Mouse (Mus musculus) midbrain, embryonic 16.5 days (tissue): ENCODE measurements around the gene Bola2. TPM values are rescaled to one million over a fixed set of nuclear protein-coding genes. Genes with fewer than 3 reads are reported as not detected.
A peak's percentile ranks its signal among the peaks of the same experiment; 100 is the strongest.

ENCODE experiments used
- ATAC-seq: fragments of 200-750 bp; cut with Nextera tagmentation; 2 replicates; pipeline ENCODE4 v1.8.0; 2017; ENCODE audit warnings: moderate TSS enrichment
- H3K27ac ChIP-seq: fragments of 300-500 bp; sonication (generic); 2 replicates; pipeline ENCODE4 v1.5.1; 2014; ENCODE audit warnings: mild to moderate bottlenecking, low read length, mixed read lengths
- H3K27me3 ChIP-seq: fragments of 300-500 bp; sonication (generic); 2 replicates; pipeline ENCODE4 v1.6.1; 2014; ENCODE audit warnings: low read depth, low read length, mixed read lengths; ENCODE audit not compliant: control insufficient read depth, insufficient read depth
- H3K36me3 ChIP-seq: fragments of 300-500 bp; sonication (generic); 2 replicates; pipeline ENCODE4 v1.6.1; 2014; ENCODE audit warnings: mild to moderate bottlenecking, low read length, moderate library complexity, mixed read lengths; ENCODE audit not compliant: control insufficient read depth, insufficient read depth
- H3K4me1 ChIP-seq: fragments of 300-500 bp; sonication (generic); 2 replicates; pipeline ENCODE4 v1.6.1; 2014; ENCODE audit warnings: mild to moderate bottlenecking, low read length, mixed read lengths; ENCODE audit not compliant: control insufficient read depth, insufficient read depth
- H3K4me2 ChIP-seq: fragments of 300-500 bp; sonication (generic); 2 replicates; pipeline ENCODE4 v1.6.1; 2014; ENCODE audit warnings: mild to moderate bottlenecking, low read length, mixed read lengths
- H3K4me3 ChIP-seq: fragments of 300-500 bp; sonication (generic); 2 replicates; pipeline ENCODE4 v1.5.1; 2014; ENCODE audit warnings: low read depth, mild to moderate bottlenecking, low read length, moderate library complexity, mixed read lengths
- H3K9ac ChIP-seq: fragments of 300-500 bp; sonication (generic); 2 replicates; pipeline ENCODE4 v1.6.1; 2014; ENCODE audit warnings: low read depth, low read length, mixed read lengths
- H3K9me3 ChIP-seq: fragments of 300-500 bp; sonication (generic); replicated peaks from 2 replicates; pipeline ENCODE4 v1.6.1; 2014; ENCODE audit warnings: mild to moderate bottlenecking, low read length, mixed read lengths; ENCODE audit not compliant: control insufficient read depth, poor library complexity, severe bottlenecking
- WGBS: fragments of 180-500 bp; shearing (Covaris S2); extraction: QIAGEN DNeasy Blood & Tissue Kit; methylation state at CpG from one replicate; pipeline ENCODE4 v1.1.7; 2014; 5-methylcytosine and 5-hydroxymethylcytosine counted together
- polyA plus RNA-seq: library from polyadenylated mRNA; unstranded; fragments of >200 nt; fragmentation: Nextera tagmentation; extraction: Ambion mirVana; gene quantifications from 2 replicates; pipeline ENCODE4 v1.2.1, GENCODE M21; 2015

The Bola2 gene
- polyA plus RNA-seq = 113 and 120 TPM in 2 replicates

DNA sequence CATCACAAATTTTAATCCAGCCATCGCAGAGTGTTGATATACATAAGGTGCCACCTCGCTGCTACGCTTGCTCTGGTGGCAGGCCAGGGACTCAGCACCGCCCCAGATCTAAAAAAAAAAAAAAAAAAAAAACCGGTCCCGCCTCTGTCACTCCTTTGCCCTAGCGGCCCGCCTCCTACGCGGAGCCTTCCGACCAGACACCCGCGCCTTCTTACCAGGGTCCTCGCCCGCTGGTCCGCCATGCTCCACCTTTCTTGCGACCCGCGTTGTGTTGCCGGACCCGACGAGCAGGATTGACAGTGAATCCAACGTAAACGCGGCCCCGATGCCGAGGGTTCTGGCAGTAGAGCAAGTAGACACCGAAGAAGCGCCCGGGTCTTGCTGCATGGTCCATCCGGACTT lies at the start of gene Bola2:
TSS of gene Bola2 (plus strand) at position 192 of the 402 bp plus-strand sequence.
- WGBS = under 1% methylated on average over 31 of the region's 31 CpGs
- H3K9me3 ChIP-seq = no peaks in the 10 kb centered on the region
- H3K4me2 ChIP-seq = peak within 1 kb of the TSS; percentile 89
- H3K27ac ChIP-seq = peak within 1 kb of the TSS; percentile 93
- ATAC-seq = peak; percentile 49
- peak within 1 kb of the TSS; percentile 91 for H3K9ac ChIP-seq
- peak within 1 kb of the TSS; percentile 83 for H3K4me3 ChIP-seq
- no peaks in the 10 kb centered on the region for H3K27me3 ChIP-seq
- H3K36me3 ChIP-seq = peaks cover 28% of the 10 kb centered on the region
- H3K4me1 ChIP-seq = peaks cover 24% of the 10 kb centered on the region

DNA sequence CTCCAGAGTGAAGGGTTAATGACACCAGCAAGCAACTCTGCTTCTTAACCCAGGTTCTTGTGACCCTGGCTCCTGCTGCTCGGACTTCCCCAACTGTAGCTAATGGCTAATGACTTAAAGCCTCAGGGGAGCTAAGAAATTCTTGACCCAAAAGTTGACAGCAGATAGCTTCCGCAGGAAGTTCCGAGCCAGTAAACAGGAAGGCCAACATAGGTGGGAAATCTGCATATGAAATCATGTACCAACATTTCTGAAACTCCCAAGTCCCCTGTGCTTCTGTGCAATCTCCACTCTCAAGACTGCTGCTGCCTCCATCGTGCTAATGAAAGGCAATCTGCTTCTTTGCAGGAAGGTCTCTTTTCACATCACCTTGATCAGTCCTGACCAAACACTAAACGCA lies 49.5 kb upstream of the Bola2 start:
- Histone ChIP-seq H3K4me1 (peaks cover 11% of the 10 kb centered on the region), H3K36me3 (no peaks in the 10 kb centered on the region), H3K9ac (no peak overlapping the region), H3K27me3 (no peaks in the 10 kb centered on the region), H3K4me3 (no peak overlapping the region), H3K9me3 (no peaks in the 10 kb centered on the region), H3K27ac (no peak overlapping the region), H3K4me2 (no peak overlapping the region)
- ATAC-seq = no peak
- 67% methylated on average over 5 of the region's 5 CpGs for WGBS

- H3K9me3 ChIP-seq = no peaks in the 10 kb centered on the region
- H3K4me1 ChIP-seq = peaks cover 11% of the 10 kb centered on the region
- H3K27ac ChIP-seq = peak overlapping the region; percentile 96
- WGBS = 77% methylated on average over 4 of the region's 4 CpGs
- no peaks in the 10 kb centered on the region for H3K36me3 ChIP-seq
- H3K4me2 ChIP-seq = peak overlapping the region; percentile 64
- H3K27me3 ChIP-seq = no peaks in the 10 kb centered on the region
- H3K9ac ChIP-seq = no peak overlapping the region; the same call in 1 of the 2 replicates
- no peak for ATAC-seq
- H3K4me3 ChIP-seq = peak overlapping the region; percentile 69
These were observed 46.7 kb upstream of the Bola2 start for GRCm38 (mm10) chr7:126648486-126648885.

DNA sequence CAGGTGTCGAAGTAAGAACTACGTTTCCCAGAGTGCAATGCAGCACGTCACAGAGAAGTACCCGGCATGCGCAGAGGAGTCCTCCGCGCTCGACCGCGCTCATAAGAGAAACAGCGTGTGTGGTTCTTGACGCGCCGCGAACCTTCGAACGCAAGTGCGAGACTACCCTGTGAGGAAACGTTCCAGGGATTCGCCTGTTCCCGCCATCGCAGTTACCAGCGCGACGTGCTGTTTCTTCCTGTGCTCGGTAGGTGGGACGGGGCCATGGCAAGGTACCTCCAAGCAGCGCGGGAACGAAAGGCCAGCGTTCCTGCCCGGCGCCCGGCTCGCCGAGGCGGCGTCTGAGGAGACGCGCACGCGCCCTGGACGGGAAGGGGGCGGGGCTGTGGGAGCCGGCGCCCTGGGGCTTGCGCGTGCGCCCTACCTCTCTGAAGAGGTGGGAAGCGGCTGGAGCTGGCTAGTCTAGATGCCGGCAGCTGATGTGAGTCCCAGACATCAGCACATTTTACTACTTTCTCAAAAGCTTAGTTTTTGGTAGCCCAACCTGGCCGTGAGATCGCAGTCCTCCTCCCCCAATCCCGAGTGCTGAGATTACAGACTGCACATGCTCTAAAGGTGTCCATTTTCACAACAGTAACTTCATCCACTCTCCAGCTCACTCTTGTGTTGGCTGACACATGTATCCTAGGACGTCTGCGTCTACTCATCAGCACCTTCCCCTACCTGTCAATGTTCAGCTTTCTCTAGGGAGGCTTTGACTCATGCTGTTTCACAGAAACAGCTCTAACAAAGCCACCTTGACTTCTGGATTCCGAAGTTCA lies 45.8 kb upstream of the Bola2 start, which contains the start of gene Sgf29:
TSS of gene Sgf29 (plus strand) at position 79 of the 821 bp plus-strand sequence.
- Histone ChIP-seq H3K36me3 (no peaks in the 10 kb centered on the region), H3K4me3 (peak within 1 kb of the TSS; percentile 69), H3K4me1 (peaks cover 11% of the 10 kb centered on the region), H3K9ac (peak within 1 kb of the TSS; percentile 74), H3K27ac (peak within 1 kb of the TSS; percentile 96), H3K9me3 (no peaks in the 10 kb centered on the region), H3K4me2 (peak within 1 kb of the TSS; percentile 64), H3K27me3 (no peaks in the 10 kb centered on the region)
- WGBS = 1% methylated on average over 57 of the region's 57 CpGs
- ATAC-seq = peak; percentile 99

- H3K36me3 ChIP-seq = no peaks in the 10 kb centered on the region
- peaks cover 11% of the 10 kb centered on the region for H3K4me1 ChIP-seq
- WGBS = 89% methylated on average over 2 of the region's 2 CpGs
- no peak overlapping the region for H3K9ac ChIP-seq
- H3K4me2 ChIP-seq = no peak overlapping the region
- H3K9me3 ChIP-seq = no peaks in the 10 kb centered on the region
- no peak overlapping the region for H3K27ac ChIP-seq
- no peak overlapping the region for H3K4me3 ChIP-seq
- no peaks in the 10 kb centered on the region for H3K27me3 ChIP-seq
- ATAC-seq = no peak
These were observed 44.3 kb upstream of the Bola2 start for GRCm38 (mm10) chr7:126650852-126651251.

- H3K9me3 ChIP-seq = no peaks in the 10 kb centered on the region
- peaks cover 8% of the 10 kb centered on the region for H3K4me1 ChIP-seq
- H3K4me2 ChIP-seq = no peak overlapping the region
- no peak overlapping the region for H3K4me3 ChIP-seq
- ATAC-seq = no peak
- no peaks in the 10 kb centered on the region for H3K36me3 ChIP-seq
- H3K9ac ChIP-seq = no peak overlapping the region
- no peak overlapping the region for H3K27ac ChIP-seq
- 91% methylated on average over 2 of the region's 2 CpGs for WGBS
- no peaks in the 10 kb centered on the region for H3K27me3 ChIP-seq
These were observed 41.2 kb upstream of the Bola2 start for GRCm38 (mm10) chr7:126653991-126654390.

DNA sequence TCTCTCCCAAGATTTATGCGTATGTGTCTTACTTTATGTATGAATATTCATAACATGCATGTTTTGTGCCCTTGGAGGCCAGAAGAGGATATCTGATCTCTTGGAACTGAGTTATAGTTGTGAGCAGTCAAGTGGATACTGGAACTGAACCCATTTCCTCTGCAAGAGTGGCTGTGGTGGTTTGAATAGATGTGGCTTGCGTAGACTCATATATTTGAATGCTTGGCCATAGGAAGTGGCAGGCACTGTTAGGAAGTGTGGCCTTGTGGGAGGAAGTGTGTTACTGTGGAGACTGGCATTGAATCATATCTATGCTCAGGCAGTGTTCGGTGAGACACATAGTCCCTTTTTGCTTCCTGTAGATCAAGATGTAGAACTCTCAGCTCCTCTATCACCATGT lies 39.5 kb upstream of the Bola2 start:
- Histone ChIP-seq H3K27me3 (no peaks in the 10 kb centered on the region), H3K27ac (no peak overlapping the region), H3K4me3 (no peak overlapping the region), H3K9ac (no peak overlapping the region), H3K4me1 (no peaks in the 10 kb centered on the region), H3K36me3 (no peaks in the 10 kb centered on the region), H3K4me2 (no peak overlapping the region), H3K9me3 (no peaks in the 10 kb centered on the region)
- no peak for ATAC-seq
- WGBS = 96% methylated on average over 3 of the region's 3 CpGs

DNA sequence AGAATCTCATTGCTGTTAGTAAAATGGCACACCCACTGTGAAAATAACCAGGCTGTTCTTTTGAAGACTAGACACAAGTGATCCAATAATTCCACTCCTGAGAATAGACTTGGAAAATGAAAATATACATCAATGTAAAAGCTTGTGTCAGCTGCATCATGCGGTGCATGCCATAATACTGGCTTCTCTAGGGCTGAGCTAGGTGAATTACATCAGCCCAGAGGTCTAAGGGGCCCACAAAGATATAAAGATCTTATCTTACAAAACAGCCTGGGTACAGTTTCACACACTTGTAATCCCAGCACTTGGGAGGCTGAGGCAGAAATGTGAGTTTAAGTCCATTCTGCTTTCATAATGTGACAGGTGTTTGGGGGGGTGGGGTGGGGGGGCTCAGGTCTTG lies 37.7 kb upstream of the Bola2 start:
- Histone ChIP-seq H3K27me3 (no peaks in the 10 kb centered on the region), H3K4me2 (no peak overlapping the region), H3K4me3 (no peak overlapping the region), H3K4me1 (no peaks in the 10 kb centered on the region), H3K9ac (no peak overlapping the region), H3K9me3 (no peaks in the 10 kb centered on the region), H3K36me3 (no peaks in the 10 kb centered on the region), H3K27ac (no peak overlapping the region)
- no peak for ATAC-seq
- WGBS = 97% methylated on average over 1 of the region's 1 CpGs

DNA sequence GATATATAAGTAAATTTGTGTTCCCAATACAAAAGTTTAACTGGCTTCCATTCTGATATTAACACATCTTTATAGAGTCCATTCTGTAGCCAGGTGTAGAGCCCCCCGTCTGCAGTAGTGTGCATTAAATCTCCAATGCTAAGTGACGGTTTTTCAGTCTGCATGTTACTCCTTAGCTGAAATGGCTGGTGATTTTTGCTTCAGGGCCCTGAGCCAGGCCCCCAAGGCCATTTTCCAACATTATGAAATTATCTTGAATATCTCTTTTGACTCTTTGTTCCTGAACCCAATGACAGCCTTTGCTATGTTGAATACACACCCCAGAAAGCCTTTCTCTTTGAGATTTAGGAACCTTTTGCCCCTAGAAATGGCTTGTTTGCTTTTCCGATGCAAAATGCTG lies 35.4 kb upstream of the Bola2 start:
- no peaks in the 10 kb centered on the region for H3K4me1 ChIP-seq
- H3K4me2 ChIP-seq = no peak overlapping the region
- no peak overlapping the region for H3K4me3 ChIP-seq
- no peak for ATAC-seq
- H3K27ac ChIP-seq = no peak overlapping the region
- no peak overlapping the region for H3K9ac ChIP-seq
- H3K9me3 ChIP-seq = no peaks in the 10 kb centered on the region
- peaks cover 4% of the 10 kb centered on the region; the same call in 1 of the 2 replicates for H3K36me3 ChIP-seq
- 84% methylated on average over 3 of the region's 3 CpGs for WGBS
- no peaks in the 10 kb centered on the region for H3K27me3 ChIP-seq
